Mouse (Mus musculus): ENCODE results near the gene Cnot11. TPM values are rescaled to one million over a fixed set of nuclear protein-coding genes. Genes with fewer than 3 reads are reported as not detected.
"Not testable (repeated sequence)": the region's sequence is repeated elsewhere in the genome, so short reads cannot be mapped to it uniquely, and the experiment has no call there.

Cnot11 gene
- polyA plus RNA-seq, 1 experiment from 2014 or later: 15.9 TPM

GRCm38 (mm10) chr1:39591557-39591956 lies 56.8 kb downstream of the Cnot11 start:
- not testable (repeated sequence) for H3K36me3 ChIP-seq; H3K9me3 ChIP-seq; H3K27me3 ChIP-seq; ATAC-seq (ENCODE audit: low FRiP score, low read depth); H3K4me2 ChIP-seq; H3K4me1 ChIP-seq (replicated peaks); H3K4me3 ChIP-seq; H3K27ac ChIP-seq (replicated peaks); H3K9ac ChIP-seq
- WGBS: 82% methylated on average over 1 of the region's 1 CpGs

GRCm38 (mm10) chr1:39592090-39592489 lies 57.3 kb downstream of the Cnot11 start:
- WGBS: 80% methylated on average over 4 of the region's 4 CpGs
- Histone ChIP-seq H3K4me2 (no peak overlapping the region), H3K4me1 (replicated peaks) (no peaks in the 10 kb centered on the region), H3K9me3 (no peaks in the 10 kb centered on the region), H3K27me3 (no peaks in the 10 kb centered on the region), H3K4me3 (no peak overlapping the region), H3K9ac (no peak overlapping the region), H3K36me3 (no peaks in the 10 kb centered on the region), H3K27ac (replicated peaks) (no peak overlapping the region)
- no peak for ATAC-seq (ENCODE audit: low FRiP score, low read depth)

GRCm38 (mm10) chr1:39593836-39594235 lies 59.0 kb downstream of the Cnot11 start:
- no peak overlapping the region for H3K4me3 ChIP-seq
- H3K9ac ChIP-seq: no peak overlapping the region
- WGBS: 84% methylated on average over 10 of the region's 10 CpGs
- H3K4me2 ChIP-seq: no peak overlapping the region
- H3K4me1 ChIP-seq (replicated peaks): no peaks in the 10 kb centered on the region
- ATAC-seq (ENCODE audit: low FRiP score, low read depth): no peak
- H3K9me3 ChIP-seq: no peaks in the 10 kb centered on the region
- no peaks in the 10 kb centered on the region for H3K36me3 ChIP-seq
- no peaks in the 10 kb centered on the region for H3K27me3 ChIP-seq
- no peak overlapping the region for H3K27ac ChIP-seq (replicated peaks)

Other genes starting within 250 kb of the Cnot11 start
- 306 and 326 TPM in 2 replicates for gene Rpl31, start 167.2 kb upstream of the Cnot11 start, polyA plus RNA-seq (2015; fragmentation: Nextera tagmentation; extraction: Ambion mirVana)
- 10.5 and 11.2 TPM in 2 replicates for gene Tbc1d8, start 56.2 kb upstream of the Cnot11 start, polyA plus RNA-seq (2015; fragmentation: Nextera tagmentation; extraction: Ambion mirVana)
- 23.4 and 23.9 TPM in 2 replicates for gene Rnf149, start 42.4 kb downstream of the Cnot11 start, polyA plus RNA-seq (2015; fragmentation: Nextera tagmentation; extraction: Ambion mirVana)
- gene Creg2, start 116.5 kb downstream of the Cnot11 start, polyA plus RNA-seq (2015; fragmentation: Nextera tagmentation; extraction: Ambion mirVana): 8.1 and 9.9 TPM in 2 replicates
- 0.13 and 0.35 TPM in 2 replicates for gene Rfx8, start 186.0 kb downstream of the Cnot11 start, polyA plus RNA-seq (2015; fragmentation: Nextera tagmentation; extraction: Ambion mirVana)